Mouse (Mus musculus) CH12F3 (cell line): ENCODE measurements around the gene Sall2.
"Not testable (repeated sequence)": the region's sequence is repeated elsewhere in the genome, so short reads cannot be mapped to it uniquely, and the experiment has no call there.

Experiments
- in situ Hi-C: fragments of 300-500 bp; cut with MboI; formaldehyde crosslinking; loops from 2 replicates; pipeline ENCODE4 v1.14.3; 2020; ENCODE audit warnings: low sequenced_read_pairs

The Sall2 gene

GRCm38 (mm10) chr14:52304644-52305271 lies 23.8 kb downstream of the Sall2 start, which contains the start of gene Mettl3:
TSS of gene Mettl3 (minus strand) at chr14:52305128.
- in situ Hi-C loops = no loop called here

- in situ Hi-C loops = not testable (repeated sequence)
These were observed 25.0 kb downstream of the Sall2 start for GRCm38 (mm10) chr14:52303517-52303916.

GRCm38 (mm10) chr14:52295558-52296264 lies 32.9 kb downstream of the Sall2 start:
- in situ Hi-C loops = no loop called here

- in situ Hi-C loops = no loop called here
These were observed 44.4 kb downstream of the Sall2 start for GRCm38 (mm10) chr14:52284191-52284590.

- in situ Hi-C loops = no loop called here
These were observed 44.9 kb downstream of the Sall2 start for GRCm38 (mm10) chr14:52283629-52284028.

GRCm38 (mm10) chr14:52279747-52280120 lies 48.8 kb downstream of the Sall2 start:
- in situ Hi-C loops = no loop called here

GRCm38 (mm10) chr14:52278932-52279746 lies 49.4 kb downstream of the Sall2 start, which contains the start of the genes Tox4 and Rab2b:
TSS of gene Tox4 (plus strand) at chr14:52279146.
TSS of gene Rab2b (minus strand) at chr14:52279545.
- in situ Hi-C loops = no loop called here

- in situ Hi-C loops = no loop called here
These were observed 51.4 kb downstream of the Sall2 start for GRCm38 (mm10) chr14:52277210-52277609.

- in situ Hi-C loops = no loop called here
These were observed 55.8 kb downstream of the Sall2 start for GRCm38 (mm10) chr14:52272781-52273180.
